Mouse (Mus musculus) heart, embryonic 11.5 days (tissue): ENCODE measurements around the gene Rps6kb2. TPM values are rescaled to one million over a fixed set of nuclear protein-coding genes. Genes with fewer than 3 reads are reported as not detected.
"Not testable (repeated sequence)": the region's sequence is repeated elsewhere in the genome, so short reads cannot be mapped to it uniquely, and the experiment has no call there.

ENCODE experiments used
- ATAC-seq: fragments of 200-750 bp; cut with Nextera tagmentation; replicated peaks from 2 replicates; pipeline ENCODE4 v1.8.0; 2017; ENCODE audit warnings: moderate library complexity; ENCODE audit not compliant: insufficient number of reproducible peaks, low FRiP score, low TSS enrichment
- H3K27ac ChIP-seq: fragments of 300-500 bp; sonication (generic); 2 replicates; pipeline ENCODE4 v1.5.1; 2014; ENCODE audit warnings: mild to moderate bottlenecking, low read depth, low read length
- H3K27me3 ChIP-seq: fragments of 300-500 bp; sonication (generic); 2 replicates; pipeline ENCODE4 v1.6.1; 2014; ENCODE audit warnings: mild to moderate bottlenecking, low read length, mixed read lengths; ENCODE audit not compliant: control insufficient read depth, insufficient read depth
- H3K36me3 ChIP-seq: fragments of 300-500 bp; sonication (generic); 2 replicates; pipeline ENCODE4 v1.6.1; 2014; ENCODE audit warnings: mild to moderate bottlenecking, low read length, moderate library complexity, mixed read lengths; ENCODE audit not compliant: control insufficient read depth, insufficient read depth
- H3K4me1 ChIP-seq: fragments of 300-500 bp; sonication (generic); 2 replicates; pipeline ENCODE4 v1.6.1; 2014; ENCODE audit warnings: low read length; ENCODE audit not compliant: control insufficient read depth, insufficient read depth
- H3K4me2 ChIP-seq: fragments of 300-500 bp; sonication (generic); 2 replicates; pipeline ENCODE4 v1.6.1; 2014; ENCODE audit warnings: mild to moderate bottlenecking, moderate library complexity
- H3K4me3 ChIP-seq: fragments of 300-500 bp; sonication (generic); 2 replicates; pipeline ENCODE4 v1.5.1; 2014; ENCODE audit warnings: low read depth, low read length
- H3K9ac ChIP-seq: fragments of 300-500 bp; sonication (generic); 2 replicates; pipeline ENCODE4 v1.6.1; 2014; ENCODE audit warnings: mild to moderate bottlenecking, low read depth, low read length, moderate library complexity
- H3K9me3 ChIP-seq: fragments of 300-500 bp; sonication (generic); replicated peaks from 2 replicates; pipeline ENCODE4 v1.6.1; 2016; ENCODE audit warnings: low read length; ENCODE audit not compliant: control insufficient read depth
- WGBS: fragments of 180-500 bp; shearing (Covaris S2); extraction: QIAGEN DNeasy Blood & Tissue Kit; methylation state at CpG from one replicate; pipeline ENCODE4 v1.1.7; 2014; ENCODE audit not compliant: insufficient replicate concordance; 5-methylcytosine and 5-hydroxymethylcytosine counted together
- polyA plus RNA-seq: library from polyadenylated mRNA; unstranded; fragments of >200 nt; fragmentation: Nextera tagmentation; extraction: Ambion mirVana; gene quantifications from 2 replicates; pipeline ENCODE4 v1.2.1, GENCODE M21; 2014

Rps6kb2 gene
- polyA plus RNA-seq, 1 experiment from 2014 or later: 38.1 TPM

DNA sequence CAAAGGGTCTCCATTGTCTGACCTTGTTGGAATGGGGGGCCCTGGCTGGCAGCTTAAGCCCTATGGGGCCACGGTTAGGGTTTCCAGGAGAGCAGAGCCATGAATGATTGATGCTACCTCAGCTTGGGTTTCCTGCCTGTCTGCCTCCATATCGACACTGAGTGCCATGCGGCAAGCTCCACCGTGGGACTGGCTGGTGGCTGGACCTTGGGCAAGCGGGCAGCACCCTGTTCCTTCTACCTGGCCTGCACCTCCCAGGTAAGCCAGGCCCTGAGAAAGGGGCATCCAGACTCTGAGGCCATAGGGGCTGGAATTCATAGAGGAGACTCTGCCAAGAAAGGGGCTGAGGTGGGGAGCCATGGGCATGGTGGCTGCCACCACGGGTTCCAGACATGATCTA lies 23.0 kb downstream of the Rps6kb2 start:
- no peak overlapping the region for H3K27ac ChIP-seq

DNA sequence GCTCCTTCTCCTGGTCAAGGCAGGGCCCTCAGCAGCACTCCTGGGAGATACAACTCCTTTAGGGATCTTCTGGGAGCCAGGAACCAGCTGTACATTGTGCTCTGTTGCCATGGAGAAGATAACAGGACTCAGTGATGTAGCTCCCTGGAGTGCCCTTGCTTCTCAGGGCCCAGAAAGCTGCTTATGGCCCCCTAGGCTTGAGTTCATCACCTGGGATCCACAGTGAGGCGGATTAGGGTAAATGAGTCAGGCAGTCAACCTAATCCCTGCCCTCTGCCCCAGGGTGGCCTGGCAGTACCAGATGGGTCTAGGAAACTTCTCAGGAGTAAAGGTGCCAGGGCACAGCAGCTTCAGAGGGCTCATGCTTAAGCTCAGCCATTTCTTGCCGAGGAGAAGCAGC lies 23.7 kb downstream of the Rps6kb2 start, which contains the start of gene Gpr152:
Gpr152 (plus strand) TSS at position 342 of the 400 bp plus-strand sequence.
- Histone ChIP-seq H3K4me1 (no peaks in the 10 kb centered on the region), H3K4me2 (no peak within 1 kb of the TSS), H3K4me3 (no peak within 1 kb of the TSS), H3K9ac (no peak within 1 kb of the TSS; the same call in 1 of the 2 replicates), H3K27ac (no peak within 1 kb of the TSS), H3K27me3 (no peaks in the 10 kb centered on the region), H3K36me3 (no peaks in the 10 kb centered on the region), H3K9me3 (no peaks in the 10 kb centered on the region)
- ATAC-seq: no peak
- WGBS: 74% methylated on average over 2 of the region's 2 CpGs

More for the DNA sequence above, 23.0 kb downstream of the Rps6kb2 start:
- Histone ChIP-seq H3K4me3 (no peak overlapping the region), H3K9me3 (no peaks in the 10 kb centered on the region), H3K4me1 (no peaks in the 10 kb centered on the region), H3K9ac (no peak overlapping the region; the same call in 1 of the 2 replicates), H3K4me2 (no peak overlapping the region), H3K27me3 (no peaks in the 10 kb centered on the region), H3K36me3 (no peaks in the 10 kb centered on the region)
- no peak for ATAC-seq
- WGBS: 72% methylated on average over 6 of the region's 6 CpGs

DNA sequence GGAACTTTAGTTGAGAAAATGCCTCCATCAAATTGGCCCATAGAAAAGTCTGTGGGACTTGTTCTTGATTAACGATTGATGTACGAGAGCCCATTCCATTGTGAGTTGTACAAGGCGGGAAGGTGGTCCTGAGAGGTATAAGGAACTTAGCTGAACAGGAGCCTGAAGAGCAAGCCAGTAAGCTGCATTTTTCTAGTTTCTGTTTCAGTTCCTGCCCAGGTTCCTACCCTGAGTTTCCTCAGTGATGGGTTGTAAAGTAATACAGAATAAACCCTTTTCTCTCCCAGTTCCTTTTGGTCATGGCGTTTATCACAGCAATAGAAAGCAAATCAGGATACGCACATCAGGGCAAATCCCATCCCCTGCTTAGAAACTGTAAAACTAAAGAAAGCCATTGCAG lies 25.2 kb downstream of the Rps6kb2 start:
- H3K27ac ChIP-seq: no peak overlapping the region
- H3K4me3 ChIP-seq: no peak overlapping the region
- 80% methylated on average over 5 of the region's 5 CpGs for WGBS
- no peak for ATAC-seq
- H3K36me3 ChIP-seq: no peaks in the 10 kb centered on the region; the same call in 1 of the 2 replicates
- H3K4me1 ChIP-seq: no peaks in the 10 kb centered on the region
- no peaks in the 10 kb centered on the region for H3K9me3 ChIP-seq
- H3K4me2 ChIP-seq: no peak overlapping the region
- H3K27me3 ChIP-seq: no peaks in the 10 kb centered on the region
- H3K9ac ChIP-seq: no peak overlapping the region

DNA sequence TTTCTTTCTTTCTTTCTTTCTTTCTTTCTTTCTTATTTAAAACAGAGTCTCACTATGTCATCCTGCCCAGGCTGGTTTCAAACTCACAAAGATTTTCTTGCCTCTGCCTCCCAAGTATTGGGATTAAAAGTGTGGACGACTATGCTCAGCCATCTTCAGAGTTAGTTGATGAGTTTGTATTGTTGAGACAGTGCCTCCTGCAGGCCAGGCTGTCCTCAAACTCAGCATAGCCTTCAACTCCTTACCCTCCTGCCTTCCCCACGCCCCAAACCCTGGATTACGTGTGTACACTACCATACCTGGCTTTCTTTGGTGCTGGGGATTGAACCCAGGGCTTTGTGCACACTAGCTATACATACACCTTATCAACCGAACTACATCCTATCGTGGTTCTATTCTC lies 26.7 kb downstream of the Rps6kb2 start:
- Histone ChIP-seq H3K36me3 (peaks cover 10% of the 10 kb centered on the region), H3K27ac (no peak overlapping the region), H3K4me1 (no peaks in the 10 kb centered on the region), H3K9me3 (no peaks in the 10 kb centered on the region), H3K27me3 (no peaks in the 10 kb centered on the region), H3K4me2 (no peak overlapping the region), H3K9ac (no peak overlapping the region), H3K4me3 (no peak overlapping the region)
- 76% methylated on average over 5 of the region's 5 CpGs for WGBS
- no peak for ATAC-seq

DNA sequence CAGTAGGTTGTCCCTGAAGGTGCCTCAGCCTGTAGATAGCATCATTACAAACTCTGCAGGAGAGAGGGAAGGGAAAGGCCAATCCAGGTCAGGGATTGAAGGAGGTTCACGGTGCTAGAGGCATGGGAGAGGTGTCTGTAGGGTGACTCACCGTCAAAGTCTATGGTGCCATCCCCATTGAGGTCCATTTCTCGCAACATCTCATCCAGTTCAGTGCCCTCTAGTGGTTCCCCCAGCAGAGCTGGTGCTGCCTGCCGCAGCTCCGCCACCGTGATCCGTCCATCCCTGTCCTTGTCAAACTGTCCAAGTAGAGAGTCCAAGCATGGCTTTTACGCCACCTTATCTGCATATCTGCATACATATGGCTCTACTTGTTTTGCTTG lies 27.2 kb downstream of the Rps6kb2 start:
- H3K9ac ChIP-seq, H3K9me3 ChIP-seq, H3K27me3 ChIP-seq, H3K27ac ChIP-seq, H3K4me2 ChIP-seq, H3K36me3 ChIP-seq, H3K4me1 ChIP-seq, H3K4me3 ChIP-seq: not testable (repeated sequence)
- peak; percentile 46; the same call in 1 of the 2 replicates for ATAC-seq
- 18% methylated on average over 8 of the region's 8 CpGs for WGBS

DNA sequence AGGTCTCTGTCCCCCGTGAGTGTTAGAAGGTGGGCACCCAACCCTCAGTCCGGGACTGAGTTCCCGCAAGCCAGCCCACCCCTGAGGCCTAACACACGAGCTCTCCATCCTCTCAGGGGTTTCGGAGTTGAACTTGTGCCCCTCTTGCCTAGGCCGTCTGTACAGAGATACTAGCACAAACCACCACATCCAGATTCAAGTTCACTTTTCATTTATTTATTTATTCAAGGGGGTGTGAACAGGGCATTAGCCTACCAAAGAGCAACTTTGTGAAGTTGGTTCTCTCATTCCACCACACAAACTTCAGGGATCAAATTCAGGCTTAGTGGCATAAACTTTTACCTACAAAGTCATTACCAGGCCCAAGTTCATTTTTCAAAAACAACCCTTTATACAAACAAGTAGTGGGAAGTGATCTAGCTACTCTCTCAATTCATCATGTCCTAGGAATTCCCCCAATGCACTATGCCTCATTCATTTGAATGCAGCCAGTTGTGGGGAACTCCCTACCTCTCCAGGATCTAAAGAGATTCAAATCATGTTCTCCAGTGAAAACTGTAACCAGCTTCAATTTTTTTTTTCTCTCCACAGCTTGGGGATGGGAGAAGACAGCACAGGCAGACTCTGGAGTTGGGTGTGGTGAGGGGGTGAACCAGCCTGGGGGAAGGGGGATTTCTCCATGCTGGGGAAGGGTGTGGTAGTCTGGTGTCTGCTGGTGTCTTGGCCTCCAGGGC lies 27.8 kb downstream of the Rps6kb2 start:
- H3K27me3 ChIP-seq, H3K9ac ChIP-seq, H3K36me3 ChIP-seq, H3K4me2 ChIP-seq, H3K9me3 ChIP-seq, H3K27ac ChIP-seq, H3K4me3 ChIP-seq, ATAC-seq, H3K4me1 ChIP-seq: not testable (repeated sequence)
- WGBS: 75% methylated on average over 6 of the region's 6 CpGs

DNA sequence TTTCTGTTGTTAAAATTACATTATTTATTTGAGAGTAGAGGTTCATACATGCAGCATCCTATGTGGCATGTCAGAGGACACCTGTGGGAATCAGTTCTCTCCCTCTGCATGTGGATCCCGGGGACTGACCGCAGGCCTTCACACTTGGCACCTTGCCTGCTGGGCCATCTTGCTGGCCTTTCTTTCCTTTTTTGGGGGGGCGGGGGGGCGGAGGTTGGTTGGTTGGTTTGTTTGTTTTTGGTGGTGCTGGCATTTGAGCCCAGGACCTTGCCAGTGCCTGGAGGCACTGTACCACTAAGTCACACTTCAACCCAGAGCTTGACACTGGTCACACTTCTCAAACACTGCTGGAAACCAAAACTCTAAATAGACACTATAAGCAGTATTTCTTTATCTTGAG lies 28.8 kb downstream of the Rps6kb2 start:
- Histone ChIP-seq H3K4me2 (no peak overlapping the region), H3K4me3 (no peak overlapping the region), H3K9ac (no peak overlapping the region), H3K27me3 (no peaks in the 10 kb centered on the region), H3K27ac (no peak overlapping the region), H3K36me3 (peaks cover 10% of the 10 kb centered on the region), H3K9me3 (no peaks in the 10 kb centered on the region), H3K4me1 (peaks cover 5% of the 10 kb centered on the region; the same call in 1 of the 2 replicates)
- ATAC-seq: no peak
- WGBS: 79% methylated on average over 4 of the region's 4 CpGs

DNA sequence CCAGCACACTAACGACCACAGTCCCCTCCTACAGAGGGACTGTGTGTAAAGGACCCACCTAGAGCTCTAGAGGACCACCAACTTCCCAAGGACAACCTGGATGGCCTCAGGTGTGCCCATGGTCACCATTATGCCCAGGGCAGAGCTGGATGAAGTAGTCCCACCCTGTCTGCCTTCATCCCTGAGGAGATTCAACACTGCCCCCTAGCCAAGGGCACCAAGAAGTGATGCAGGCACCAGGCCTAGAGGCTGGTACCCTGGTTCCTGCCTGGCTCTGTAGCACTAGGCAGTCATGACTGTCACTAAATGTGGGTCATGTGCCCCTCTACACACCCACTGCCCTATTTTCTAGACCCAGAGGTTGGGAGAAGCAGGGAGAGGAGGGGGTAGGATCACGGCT lies 31.4 kb downstream of the Rps6kb2 start:
- H3K4me2 ChIP-seq: no peak overlapping the region
- H3K27me3 ChIP-seq: no peaks in the 10 kb centered on the region
- WGBS: 80% methylated on average over 2 of the region's 2 CpGs
- ATAC-seq: no peak
- no peak overlapping the region for H3K9ac ChIP-seq
- H3K4me1 ChIP-seq: peaks cover 11% of the 10 kb centered on the region
- H3K9me3 ChIP-seq: no peaks in the 10 kb centered on the region
- H3K27ac ChIP-seq: no peak overlapping the region
- no peak overlapping the region for H3K4me3 ChIP-seq
- H3K36me3 ChIP-seq: peaks cover 13% of the 10 kb centered on the region

DNA sequence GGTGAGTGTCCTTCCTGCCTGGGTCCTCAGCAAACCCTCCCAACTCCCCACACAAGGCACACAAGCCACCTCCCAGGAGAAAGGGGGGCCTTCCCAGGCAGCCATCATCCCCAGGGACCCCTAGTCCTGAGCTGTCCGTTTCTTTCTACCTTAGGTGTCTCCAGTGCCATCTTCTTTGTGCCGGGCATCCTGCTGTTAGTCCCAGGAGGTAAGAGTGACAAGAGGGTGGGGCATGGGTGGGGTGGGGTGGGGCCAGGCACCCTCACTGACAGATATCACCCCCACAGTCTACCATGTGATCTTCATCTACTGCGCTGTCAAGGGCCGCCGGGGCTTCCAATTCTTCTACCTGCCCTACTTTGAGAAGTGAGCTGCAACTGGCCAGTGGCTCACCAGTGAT lies 32.1 kb downstream of the Rps6kb2 start:
- Histone ChIP-seq H3K4me3 (no peak overlapping the region), H3K9me3 (no peaks in the 10 kb centered on the region), H3K4me2 (peak overlapping the region; percentile 31), H3K27ac (no peak overlapping the region), H3K4me1 (peaks cover 15% of the 10 kb centered on the region), H3K27me3 (no peaks in the 10 kb centered on the region), H3K36me3 (peaks cover 13% of the 10 kb centered on the region), H3K9ac (no peak overlapping the region)
- 80% methylated on average over 5 of the region's 5 CpGs for WGBS
- ATAC-seq: no peak
